Mouse (Mus musculus): ENCODE data around the gene Unc5cl.

DNA sequence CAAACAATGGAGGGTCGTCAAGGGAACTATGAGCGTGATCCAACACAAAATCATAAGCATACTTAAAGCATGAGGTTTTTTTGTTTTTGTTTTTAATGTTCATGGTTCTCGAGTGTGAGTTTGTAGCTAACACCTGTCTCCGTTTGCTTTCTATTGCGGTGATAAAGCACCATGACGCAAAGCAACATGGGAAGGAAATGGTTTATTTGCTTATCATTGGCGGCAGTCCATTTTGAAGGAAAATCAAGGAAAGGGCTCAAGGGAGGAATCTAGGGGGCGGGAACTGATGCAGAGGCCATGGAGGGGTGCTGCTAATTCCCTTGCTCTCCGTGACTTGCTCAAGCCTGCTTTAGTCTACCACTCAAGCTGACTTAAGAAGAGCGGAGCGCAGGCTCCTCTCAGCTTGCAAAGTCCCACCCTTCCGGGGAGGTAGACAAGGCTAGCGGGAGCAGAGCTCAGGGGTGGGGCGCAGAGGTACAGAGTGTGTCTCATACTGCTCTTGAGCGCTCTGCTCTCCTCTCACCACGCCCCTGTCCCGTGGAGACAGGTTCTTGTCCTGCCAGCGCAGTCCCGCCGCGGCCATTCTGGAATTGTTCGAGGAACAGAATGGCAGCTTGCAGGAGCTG lies 12.2 kb downstream of the Unc5cl start:
- no peak for TF ChIP-seq TCF3 (IDR thresholded peaks at IDR 0.05; ENCODE audit: insufficient read length, low read depth)
- TF ChIP-seq TCF12 (IDR thresholded peaks at IDR 0.05; ENCODE audit: insufficient read depth, poor library complexity, severe bottlenecking): no peak
- no peak for TF ChIP-seq POLR2A (IDR thresholded peaks at IDR 0.05; ENCODE audit: insufficient read length, low read depth)
- TF ChIP-seq MAX (IDR thresholded peaks at IDR 0.05; ENCODE audit: low read depth): no peak
- no peak for TF ChIP-seq MYOD1 (IDR thresholded peaks at IDR 0.05; ENCODE audit: control insufficient read depth in 1 of 3, insufficient read length in 2 of 3, low read depth in 2 of 3)
- no peak for TF ChIP-seq USF1 (IDR thresholded peaks at IDR 0.05; ENCODE audit: low read depth)
- no peak for TF ChIP-seq E2F4 (IDR thresholded peaks at IDR 0.05; ENCODE audit: insufficient read depth)
- TF ChIP-seq REST (IDR thresholded peaks at IDR 0.05; ENCODE audit: insufficient read depth, insufficient read length): no peak

Data from myocyte (in vitro differentiated cells).